Mouse (Mus musculus) skeletal muscle tissue, adult 2 months (tissue): ENCODE results near the gene Nudt21.
A peak's percentile ranks its signal among the peaks of the same experiment; 100 is the strongest.
"Not testable (repeated sequence)": the region's sequence is repeated elsewhere in the genome, so short reads cannot be mapped to it uniquely, and the experiment has no call there.

Source experiments
- DNase-seq: peaks from one replicate; pipeline ENCODE4 v3.0.0-alpha.2; 2012; ENCODE audit warnings: low read depth, low spot score

Gene Nudt21

GRCm38 (mm10) chr8:94036944-94037524, at the start of gene Nudt21, which contains the start of gene Ogfod1:
Gene Nudt21 (minus strand): TSS chr8:94037031.
Gene Ogfod1 (plus strand): TSS chr8:94037198.
- peak; percentile 98 for DNase-seq

- DNase-seq: no peak
These were observed 39.8 kb upstream of the Nudt21 start for GRCm38 (mm10) chr8:94076461-94077192.

GRCm38 (mm10) chr8:94068793-94069192, 32.0 kb upstream of the Nudt21 start:
- DNase-seq: no peak

- DNase-seq: no peak
These were observed 29.5 kb upstream of the Nudt21 start for GRCm38 (mm10) chr8:94066121-94066863.

- DNase-seq: peak; percentile 7
These were observed 20.5 kb upstream of the Nudt21 start for GRCm38 (mm10) chr8:94057157-94057854.

GRCm38 (mm10) chr8:94052696-94053095, 15.9 kb upstream of the Nudt21 start:
- DNase-seq: no peak

GRCm38 (mm10) chr8:94047845-94048244, 11.0 kb upstream of the Nudt21 start:
- no peak for DNase-seq

GRCm38 (mm10) chr8:94037806-94038205, 975 bp upstream of the Nudt21 start:
- DNase-seq: no peak

- not testable (repeated sequence) for DNase-seq
These were observed 290 bp downstream of the Nudt21 start for GRCm38 (mm10) chr8:94036541-94036940.

GRCm38 (mm10) chr8:94035200-94035599, 1.6 kb downstream of the Nudt21 start:
- no peak for DNase-seq

- no peak for DNase-seq
These were observed 3.2 kb downstream of the Nudt21 start for GRCm38 (mm10) chr8:94033601-94034000.

- DNase-seq: no peak
These were observed 7.1 kb downstream of the Nudt21 start for GRCm38 (mm10) chr8:94029701-94030100.

GRCm38 (mm10) chr8:94023916-94024315, 12.9 kb downstream of the Nudt21 start:
- DNase-seq: no peak

- no peak for DNase-seq
These were observed 23.7 kb downstream of the Nudt21 start for GRCm38 (mm10) chr8:94013026-94013612.

- peak; percentile 45 for DNase-seq
These were observed 24.5 kb downstream of the Nudt21 start, which contains the start of gene Amfr for GRCm38 (mm10) chr8:94012013-94012951. Gene Amfr (minus strand): TSS chr8:94012842.

GRCm38 (mm10) chr8:94011076-94012012, 25.5 kb downstream of the Nudt21 start:
- DNase-seq: no peak

GRCm38 (mm10) chr8:94010101-94010705, 26.6 kb downstream of the Nudt21 start:
- no peak for DNase-seq

- no peak for DNase-seq
These were observed 27.5 kb downstream of the Nudt21 start for GRCm38 (mm10) chr8:94009243-94009845.
